Mouse (Mus musculus) retina, postnatal 1 day (tissue): ENCODE measurements around the gene Zcchc14.

Experiments
- DNase-seq: peaks from one replicate; pipeline ENCODE4 v3.0.0-alpha.2; 2012

Gene Zcchc14

DNA sequence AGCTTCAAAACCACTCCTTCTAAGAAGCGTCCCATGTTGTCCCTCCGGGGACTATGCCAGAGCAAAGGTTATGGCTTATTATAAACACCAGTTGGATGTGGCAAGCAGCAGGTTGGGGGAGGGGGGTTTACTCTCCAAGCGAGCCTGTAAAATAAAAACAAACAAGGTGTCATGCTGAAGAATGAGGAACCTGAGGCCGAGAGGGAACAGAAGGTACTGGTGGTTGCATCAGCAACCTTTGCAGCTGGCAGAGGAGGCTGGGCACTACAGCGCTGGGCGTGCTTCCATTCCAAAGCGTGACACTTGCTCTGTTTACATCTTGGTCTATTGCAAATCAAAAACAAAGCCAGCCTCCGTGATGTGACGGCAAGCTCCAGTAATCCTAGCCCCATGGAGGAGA lies 72.2 kb downstream of the Zcchc14 start:
- no peak for DNase-seq

DNA sequence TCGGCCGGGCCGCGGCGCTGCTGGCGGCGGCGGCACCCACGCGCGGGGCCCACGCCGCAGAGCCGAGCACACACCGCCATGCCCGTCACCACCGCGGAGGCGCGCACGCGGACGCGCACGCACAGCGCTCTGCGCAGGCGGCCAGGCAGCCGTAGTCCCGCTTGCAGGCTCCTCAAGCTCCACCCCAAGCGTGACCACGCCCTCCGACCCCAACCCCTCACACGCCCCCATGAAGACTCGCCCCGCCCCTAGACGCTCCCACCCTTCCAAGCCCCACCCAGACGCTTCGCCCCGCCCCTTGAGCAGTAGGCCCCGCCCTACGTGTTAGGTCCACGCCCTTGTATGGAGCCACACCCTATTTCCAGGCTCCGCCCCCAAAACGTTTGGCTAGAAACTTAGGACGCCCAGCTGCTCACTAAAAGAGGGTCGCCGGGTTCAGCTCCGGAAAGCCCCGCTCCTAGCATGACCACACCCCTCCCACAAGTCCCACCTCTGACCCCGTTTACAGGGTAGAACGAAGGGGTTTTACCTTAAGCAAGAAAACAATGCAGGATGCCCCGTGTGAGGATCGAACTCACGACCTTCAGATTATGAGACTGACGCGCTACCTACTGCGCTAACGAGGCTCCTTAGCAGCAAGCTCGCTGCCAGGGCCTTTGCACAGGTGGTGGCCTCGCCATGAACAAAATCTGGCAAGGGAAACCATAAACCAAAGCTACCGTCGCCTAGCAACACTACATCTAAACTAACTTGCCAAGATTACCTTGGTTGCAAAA lies 73.8 kb downstream of the Zcchc14 start, which contains the start of gene Fbxo31:
Gene Fbxo31, minus strand, starts transcription at position 131 of the 776 bp plus-strand sequence.
- peak; percentile 96 for DNase-seq

DNA sequence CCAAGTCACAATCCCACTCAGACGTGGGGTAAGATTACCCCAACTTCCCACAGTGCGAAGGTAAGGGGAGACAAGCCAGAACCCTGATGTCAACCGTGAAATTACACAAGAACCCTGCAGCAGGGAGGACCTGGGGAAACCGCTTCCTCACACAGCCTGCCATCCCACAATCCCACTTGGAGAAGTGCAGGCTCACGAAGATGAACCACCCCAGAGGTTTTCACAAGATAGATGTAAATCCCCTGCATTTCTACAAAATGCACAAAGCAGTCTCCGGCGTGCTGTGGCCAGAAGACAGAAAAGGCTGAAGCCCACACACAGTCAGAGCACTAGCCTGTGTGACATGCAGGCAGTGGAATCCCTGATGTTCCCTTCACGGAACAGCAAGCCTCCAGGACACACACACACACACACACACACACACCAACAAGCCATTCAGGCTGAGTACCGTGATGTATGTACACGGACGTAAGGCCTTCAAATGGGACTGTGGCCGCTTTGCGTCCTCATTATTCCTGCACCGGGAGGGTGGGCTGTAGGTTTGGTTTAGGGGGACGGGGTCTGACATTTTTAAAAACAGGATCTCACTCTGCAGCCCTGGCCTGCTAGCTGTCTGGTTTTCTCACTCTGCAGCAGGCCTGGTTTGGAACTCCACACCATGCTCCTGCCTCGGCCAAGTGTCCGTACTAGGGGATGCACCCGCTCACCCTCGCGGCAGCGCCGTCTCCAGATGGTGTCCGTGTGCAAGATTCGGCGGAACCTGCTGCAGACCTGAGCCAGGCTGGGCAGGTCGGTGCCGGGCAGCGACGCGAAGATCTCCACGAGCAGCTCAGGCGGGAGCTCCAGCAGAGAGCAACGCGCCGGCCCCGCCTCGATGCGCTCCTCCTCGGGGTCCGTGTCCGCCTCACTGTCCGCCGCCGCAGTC lies 74.7 kb downstream of the Zcchc14 start:
- DNase-seq: peak; percentile 61

DNA sequence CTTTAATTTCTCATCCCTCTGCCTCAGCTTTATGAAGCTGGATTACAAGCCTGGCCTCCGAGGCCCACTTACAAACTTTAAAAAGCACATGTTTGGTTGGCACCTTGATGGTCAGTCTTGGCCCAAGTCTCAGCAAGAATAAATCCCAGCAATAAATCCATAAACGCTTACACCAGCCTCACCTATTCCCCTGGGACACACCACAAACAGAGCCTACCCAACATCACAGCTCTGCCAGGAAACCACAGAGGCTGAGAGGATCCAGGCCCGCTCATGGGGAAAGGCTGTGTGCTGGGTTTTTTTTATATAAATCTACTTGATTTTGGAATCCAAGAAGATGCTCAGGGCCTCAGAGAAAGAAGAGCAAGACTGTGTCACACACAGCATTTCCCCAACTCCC lies 77.0 kb downstream of the Zcchc14 start:
- DNase-seq: no peak

DNA sequence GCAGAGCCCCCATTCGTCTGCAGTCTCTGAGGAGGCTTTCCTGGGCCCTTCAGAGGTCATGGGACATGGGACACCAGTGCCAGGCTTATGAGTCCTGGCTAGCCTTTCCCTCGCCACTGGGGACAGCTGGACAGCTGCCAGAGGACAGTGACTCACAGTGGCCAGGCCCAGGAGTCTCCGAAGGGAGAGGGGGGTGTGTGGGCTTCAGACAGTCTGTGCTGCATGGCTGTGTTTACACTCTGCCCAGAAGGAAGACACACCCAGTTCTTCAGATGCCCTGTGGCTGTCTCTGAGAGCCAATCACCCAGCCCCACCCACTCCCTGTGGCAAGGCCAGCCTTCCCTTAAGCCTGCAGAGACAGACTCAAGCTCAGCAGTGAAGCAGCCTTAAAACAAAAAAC lies 79.4 kb downstream of the Zcchc14 start:
- DNase-seq: peak; percentile 71

DNA sequence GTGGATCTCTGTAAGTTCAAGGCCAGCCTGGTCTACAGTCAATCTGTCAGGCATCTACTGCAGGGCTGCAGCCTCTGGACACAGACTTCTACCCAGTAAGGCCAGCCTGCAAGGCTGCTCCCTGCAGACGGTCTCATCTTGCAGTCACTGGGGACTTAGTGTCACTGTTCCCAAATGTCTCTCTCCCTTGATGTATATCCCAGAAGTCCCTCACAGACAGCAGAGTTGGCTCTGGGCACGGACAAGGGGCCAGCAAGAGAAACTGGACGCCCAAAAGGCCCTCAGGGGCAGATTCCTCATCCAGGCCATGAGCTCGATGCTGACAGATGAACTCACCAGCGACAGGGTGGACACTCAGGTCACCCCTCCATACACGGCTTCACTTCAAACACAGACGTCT lies 80.6 kb downstream of the Zcchc14 start:
- no peak for DNase-seq

DNA sequence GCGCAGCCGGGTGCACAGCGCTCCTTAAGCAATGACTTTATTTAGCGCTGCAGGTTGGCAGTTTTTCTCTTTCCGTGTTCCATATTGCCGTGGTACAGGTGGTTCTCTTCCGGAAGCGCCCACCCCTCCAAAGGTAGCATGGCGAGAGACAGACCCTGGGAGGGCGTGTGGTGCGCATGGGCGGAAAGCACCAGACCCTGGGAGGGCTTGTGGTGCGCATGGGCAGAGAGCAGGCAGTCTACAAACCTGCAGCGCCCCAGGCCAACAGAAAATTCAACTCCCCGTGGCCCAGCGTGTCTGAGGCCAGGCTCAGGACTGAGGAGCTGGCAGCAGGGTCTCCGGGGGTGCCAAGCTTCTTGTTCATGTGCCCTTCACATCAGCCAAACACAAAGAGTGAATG lies 81.9 kb downstream of the Zcchc14 start:
- DNase-seq: no peak

DNA sequence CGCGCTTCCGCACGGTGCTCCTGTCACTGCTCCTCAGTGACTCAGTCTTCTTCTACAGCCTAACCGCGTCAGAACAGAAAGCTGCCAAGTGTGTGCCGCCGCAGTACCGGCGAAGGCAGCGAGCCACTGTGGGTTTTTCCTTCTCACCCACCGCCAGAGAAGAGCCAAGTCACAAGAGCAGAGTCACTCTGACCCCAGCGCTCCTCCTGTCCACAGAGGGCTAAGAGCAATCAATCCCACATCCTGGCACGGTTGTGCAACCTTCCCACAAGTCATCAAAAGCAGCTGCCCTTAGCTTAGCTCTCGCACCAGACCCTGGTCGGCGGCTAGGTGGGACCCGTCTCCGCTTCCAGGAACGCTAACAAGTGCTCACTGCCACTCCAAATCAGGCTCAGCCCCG lies 82.4 kb downstream of the Zcchc14 start:
- DNase-seq: no peak

DNA sequence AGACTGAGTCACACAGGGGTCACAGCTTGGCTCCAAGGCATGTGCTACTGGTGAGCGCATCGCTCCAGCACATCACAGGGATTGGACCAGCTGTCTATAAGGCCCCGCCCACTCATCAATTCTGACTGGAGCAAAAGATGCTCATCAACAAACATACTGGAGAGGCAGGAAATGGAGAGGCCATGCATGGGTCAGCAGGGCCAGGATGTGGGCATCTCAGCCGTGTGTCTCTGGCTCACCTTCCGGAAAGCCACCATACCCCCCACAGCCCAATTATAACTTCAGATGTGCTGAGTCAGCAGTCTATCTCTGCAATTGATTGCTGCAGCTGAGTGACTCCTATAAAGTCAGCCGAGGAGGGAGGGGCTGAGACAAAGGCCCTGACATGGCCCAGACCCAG lies 84.4 kb downstream of the Zcchc14 start:
- DNase-seq: no peak

DNA sequence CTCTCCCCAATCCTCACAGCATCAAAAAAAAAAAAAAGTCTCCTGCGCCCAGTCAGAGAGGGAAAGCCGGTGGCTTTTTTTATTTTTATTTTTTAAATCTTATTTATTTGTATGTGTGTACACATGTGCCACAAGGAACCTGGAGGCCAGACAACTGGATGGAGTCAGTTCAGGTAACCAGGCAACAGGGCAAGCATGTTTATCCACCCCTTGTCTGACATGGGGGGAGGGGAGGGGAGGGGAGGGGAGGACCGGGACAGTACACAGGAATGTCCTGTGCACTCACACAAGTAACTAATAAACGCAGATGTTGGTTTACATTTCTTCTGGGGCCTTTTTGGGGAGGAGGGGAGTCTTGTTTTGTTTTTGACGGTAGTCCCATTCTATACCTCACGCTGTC lies 89.0 kb downstream of the Zcchc14 start:
- DNase-seq: no peak

DNA sequence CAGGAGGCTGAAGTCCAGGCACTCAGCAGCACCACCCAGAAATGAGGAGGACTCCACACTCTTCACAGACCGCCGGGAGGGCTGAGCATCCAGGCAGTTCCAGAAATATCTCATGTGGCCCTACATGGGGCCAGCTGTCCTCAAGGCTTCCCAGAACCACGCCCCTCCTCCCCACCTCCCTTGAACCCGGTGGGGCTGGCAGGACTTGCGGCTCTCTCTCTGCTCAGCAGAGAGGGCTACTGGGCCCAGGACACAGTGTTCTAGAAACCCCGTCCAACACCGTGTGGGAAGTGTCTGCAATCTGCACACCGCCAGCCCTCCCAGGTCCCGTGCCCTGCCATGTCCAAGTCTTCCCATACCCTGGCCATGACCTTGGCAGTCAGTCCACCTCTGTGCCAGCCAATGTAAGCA lies 89.8 kb downstream of the Zcchc14 start:
- DNase-seq: no peak

DNA sequence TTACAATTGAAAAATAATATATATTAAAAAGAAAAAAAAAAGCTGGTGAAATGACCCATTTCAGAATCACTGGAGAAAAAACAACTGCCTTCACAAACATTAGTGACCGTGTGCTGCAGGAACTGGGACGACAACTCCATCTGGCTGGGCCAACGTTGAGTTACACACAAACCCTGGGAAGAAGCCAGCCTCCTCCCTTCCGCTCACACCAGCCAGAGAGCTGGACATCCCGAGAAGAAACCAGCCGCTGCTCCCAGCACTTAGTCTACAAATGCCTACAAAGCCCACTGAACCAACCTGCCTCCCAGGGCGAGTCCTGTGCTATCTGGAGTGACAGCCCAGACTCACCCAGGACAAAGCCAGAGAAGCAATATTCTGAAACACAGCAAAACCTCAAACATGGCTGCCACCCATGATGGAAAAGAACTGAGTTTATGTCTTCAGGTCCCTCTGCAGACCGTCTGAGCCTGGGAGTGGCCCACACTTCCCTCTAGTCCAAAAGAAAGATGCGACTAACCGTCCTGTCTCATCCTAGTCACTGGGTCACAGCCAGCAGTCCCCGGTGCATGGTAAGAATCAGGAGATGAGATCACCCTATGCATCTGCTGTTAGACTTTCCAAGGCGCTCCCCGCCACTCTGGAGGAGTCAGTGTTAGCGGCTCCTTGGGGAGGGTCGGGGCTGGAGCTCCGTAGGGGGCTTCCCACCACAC lies 90.9 kb downstream of the Zcchc14 start:
- DNase-seq: no peak

DNA sequence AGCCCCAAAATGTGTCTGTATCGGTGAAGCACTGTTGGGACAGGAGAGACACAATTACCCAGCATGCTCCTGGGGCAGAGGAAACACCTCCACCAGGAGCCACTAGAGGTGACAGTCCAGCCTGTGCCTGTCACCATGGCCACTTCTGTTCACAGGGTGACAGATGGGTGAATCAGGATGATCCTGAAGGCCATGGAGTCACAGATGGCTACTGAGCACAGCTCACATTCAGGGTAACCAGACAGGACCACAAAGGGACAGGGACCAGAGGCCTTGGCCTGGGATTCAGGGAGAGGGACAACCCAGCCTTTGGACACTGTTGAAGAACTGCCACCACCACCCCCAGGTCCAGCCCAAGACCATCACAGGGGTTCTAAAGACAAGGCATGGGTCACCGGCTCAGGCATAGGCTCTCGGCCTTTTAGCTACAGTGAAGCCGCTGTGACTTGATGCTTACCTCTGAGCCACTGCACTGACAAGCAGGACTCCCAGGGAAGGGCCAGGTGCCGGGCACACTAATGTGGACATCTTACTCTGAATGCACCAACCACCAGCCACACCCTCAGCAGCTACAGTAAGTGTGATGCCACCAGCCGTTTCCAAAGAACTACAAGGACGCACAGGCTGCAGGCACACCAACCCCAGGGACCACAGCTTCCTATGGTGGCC lies 92.1 kb downstream of the Zcchc14 start:
- DNase-seq: no peak

DNA sequence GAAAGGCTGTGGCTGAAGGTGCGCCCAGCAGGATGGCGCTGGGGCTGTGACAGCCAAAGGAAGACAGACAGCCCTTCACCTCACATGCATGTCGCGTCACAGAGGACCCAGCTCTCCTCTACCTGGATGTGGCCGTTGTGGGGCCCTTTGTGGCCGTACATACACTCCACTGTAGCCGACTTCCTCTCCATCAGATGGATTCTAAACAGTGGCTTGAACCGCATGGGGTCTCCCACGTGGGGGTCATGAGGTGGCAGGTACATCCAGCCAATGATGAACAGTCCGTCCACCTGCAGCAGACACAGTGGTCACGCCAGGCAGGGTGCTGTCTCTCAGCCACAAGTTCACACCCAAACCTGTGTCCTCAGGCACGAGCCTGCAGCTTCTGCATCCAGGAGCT lies 92.9 kb downstream of the Zcchc14 start:
- no peak for DNase-seq

DNA sequence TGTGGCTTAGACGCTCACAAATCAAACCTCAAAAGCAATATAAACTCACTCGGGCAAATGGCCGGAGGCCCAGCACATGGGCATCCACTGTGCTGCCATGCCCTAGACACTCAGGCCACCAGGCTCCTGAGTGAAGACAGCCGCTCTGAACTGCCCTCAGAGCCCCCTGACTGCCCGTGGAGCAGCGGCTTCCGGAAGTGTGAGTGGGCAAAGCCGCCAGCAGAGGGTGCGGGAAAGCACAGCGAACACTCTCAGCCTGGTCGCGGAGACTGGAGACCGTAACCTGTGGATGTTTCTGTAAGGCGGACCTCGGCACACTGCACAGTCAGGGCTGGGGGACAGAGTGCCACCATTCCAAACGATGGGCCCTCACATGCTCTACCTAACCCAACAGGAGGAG lies 94.2 kb downstream of the Zcchc14 start:
- no peak for DNase-seq

DNA sequence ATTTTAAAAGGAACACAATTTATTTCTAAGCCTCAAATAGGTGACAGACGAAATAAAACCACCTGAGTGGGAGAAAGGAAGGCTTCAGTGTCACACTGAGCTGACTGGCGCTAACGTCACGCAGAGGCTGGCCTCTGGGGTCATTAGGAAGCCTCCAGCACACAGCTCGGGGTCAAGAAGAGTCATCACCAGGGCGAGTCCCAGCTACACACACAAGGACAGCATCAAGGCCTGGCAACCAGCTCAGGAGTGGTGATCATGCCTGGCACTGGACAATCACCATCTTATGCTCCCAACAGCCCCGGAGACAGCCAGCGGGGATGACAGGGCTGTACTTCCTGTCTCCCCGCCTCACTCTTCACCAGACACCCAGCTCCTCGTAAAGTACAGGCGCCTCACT lies 95.0 kb downstream of the Zcchc14 start:
- no peak for DNase-seq

DNA sequence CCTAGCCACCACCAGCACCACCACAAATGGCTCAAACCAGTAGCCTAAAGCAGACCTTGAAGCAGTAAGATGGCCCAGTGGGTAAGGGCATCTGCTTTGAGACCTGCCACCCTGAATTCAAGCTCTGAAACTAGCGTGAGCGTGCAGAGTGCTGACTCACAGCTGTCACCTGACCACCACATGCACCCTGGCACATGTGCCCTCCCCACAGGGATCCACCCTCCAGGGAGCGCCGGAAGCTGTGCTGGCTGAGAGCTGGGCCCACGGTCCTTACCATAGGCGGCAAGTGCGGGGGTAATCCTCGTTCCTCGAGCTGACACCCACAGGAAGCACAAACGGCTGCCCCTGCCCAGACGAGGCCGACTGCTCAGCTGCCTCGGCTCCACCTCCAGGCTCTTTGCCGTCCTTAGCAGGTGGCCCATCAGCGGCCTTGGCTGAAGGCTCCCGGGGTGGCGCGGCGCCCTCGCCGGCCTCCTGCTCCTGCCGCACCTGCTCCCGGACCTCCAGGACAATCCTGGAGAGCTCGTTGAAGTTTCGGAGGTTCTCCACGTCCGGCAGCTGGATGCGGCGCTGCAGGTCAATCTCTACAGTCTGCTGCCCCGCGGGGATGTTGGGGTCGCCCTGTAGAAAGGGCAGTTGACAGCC lies 98.7 kb downstream of the Zcchc14 start:
- no peak for DNase-seq

DNA sequence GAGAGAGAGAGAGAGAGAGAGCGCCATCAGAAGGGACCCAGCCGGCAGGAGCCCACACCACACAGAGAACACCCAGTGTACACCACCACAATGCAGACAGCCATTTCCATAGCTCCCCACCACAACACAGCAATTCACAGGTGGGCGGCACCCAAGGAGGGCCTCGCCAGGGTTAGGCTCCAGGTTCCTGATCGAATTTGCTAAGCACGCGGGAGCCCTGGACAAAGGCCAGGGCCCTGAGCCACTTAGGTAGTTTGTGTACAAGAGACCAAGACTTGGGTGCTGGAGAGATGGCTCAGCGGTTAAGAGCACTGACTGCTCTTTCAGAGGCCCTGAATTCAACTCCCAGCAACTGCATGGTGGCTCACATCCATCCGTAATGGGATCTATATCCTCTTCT lies 100.2 kb downstream of the Zcchc14 start:
- DNase-seq: no peak

DNA sequence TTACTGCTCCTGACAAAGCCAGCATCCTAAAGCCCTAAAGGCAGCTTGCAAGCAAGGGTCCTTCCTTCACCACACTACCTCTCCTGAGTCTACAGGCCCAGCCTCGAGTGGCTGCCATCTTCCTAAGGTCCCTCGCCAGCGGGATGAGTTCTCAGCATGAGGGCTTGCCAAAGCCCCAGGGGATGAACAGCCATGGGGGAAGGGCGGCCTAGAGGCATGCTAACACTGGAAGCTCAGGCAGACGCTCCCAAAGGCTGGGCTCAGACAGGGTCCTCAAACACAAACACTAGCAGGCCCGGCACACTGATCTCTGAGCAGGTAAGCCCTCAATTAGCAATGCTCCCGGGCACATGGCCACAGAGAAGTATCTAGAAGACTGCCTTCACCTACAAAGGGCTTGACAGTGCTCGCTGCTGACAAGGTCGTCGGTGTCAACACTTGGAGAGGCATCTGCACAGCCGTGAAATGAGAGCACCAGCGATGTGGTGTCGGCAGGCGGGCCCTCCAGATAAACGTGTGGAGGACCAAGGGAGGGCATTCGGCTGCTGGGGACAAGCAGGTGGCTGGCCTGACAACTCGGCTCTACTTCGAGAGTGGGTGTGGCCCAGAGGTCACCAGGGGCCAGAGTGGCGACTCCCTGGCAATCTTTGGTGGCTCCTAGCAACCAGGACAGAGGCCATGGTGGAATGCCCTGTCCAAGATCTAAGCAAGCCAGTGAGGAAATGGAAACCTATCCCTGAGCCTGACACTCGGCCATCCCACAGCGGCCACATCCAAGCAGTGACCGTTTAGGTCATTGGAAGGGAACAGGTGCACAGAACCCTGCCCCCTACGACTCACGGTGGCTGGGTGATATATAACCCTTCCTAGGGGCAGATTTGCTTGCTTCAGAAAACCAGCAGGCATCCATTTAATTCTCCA lies 101.4 kb downstream of the Zcchc14 start:
- DNase-seq: no peak

DNA sequence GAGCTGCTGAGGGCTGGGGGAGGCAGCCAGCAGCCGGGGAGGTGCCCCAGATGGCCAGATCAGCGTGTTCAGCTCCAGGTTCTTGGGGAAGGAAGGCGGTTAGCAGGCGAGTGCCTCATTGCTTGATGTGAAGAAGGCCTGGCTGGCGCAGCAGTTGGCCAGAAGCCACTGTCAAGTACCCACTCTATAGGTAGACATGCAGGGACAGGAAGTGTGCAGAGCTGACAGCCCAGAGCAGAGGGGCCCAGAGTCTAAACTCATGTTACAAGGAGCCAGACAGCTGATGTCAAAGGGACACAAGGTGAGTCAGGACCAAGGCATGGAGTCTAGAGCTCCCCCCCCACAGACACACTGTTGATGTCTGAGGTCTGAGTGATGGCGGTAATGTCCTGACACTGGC lies 102.6 kb downstream of the Zcchc14 start:
- no peak for DNase-seq
